Mouse (Mus musculus) MEL (cell line): ENCODE results near the gene Tex13b. TPM values are rescaled to one million over a fixed set of nuclear protein-coding genes. Genes with fewer than 3 reads are reported as not detected.
A peak's percentile ranks its signal among the peaks of the same experiment; 100 is the strongest.
"Not testable (repeated sequence)": the region's sequence is repeated elsewhere in the genome, so short reads cannot be mapped to it uniquely, and the experiment has no call there.

ENCODE experiments used
- DNase-seq: peaks from one replicate; pipeline ENCODE4 v3.0.0; 2011; ENCODE audit warnings: low read depth, low spot score
- H3K27ac ChIP-seq: 2 replicates; pipeline ENCODE4 v1.5.1; 2012; ENCODE audit warnings: low read depth, mild to moderate bottlenecking, control low read depth, low read length, moderate library complexity; ENCODE audit not compliant: control insufficient read depth
- H3K27me3 ChIP-seq, 2 experiments: fragments of 150-350 bp in 1 of 2; sonication (generic) in 1 of 2; 2 replicates each; pipeline ENCODE4 v1.6.1; 2012; ENCODE audit warnings: low read length in 2 of 2, mild to moderate bottlenecking in 2 of 2, improper control_type of control experiment in 1 of 2, moderate library complexity in 1 of 2; ENCODE audit not compliant: insufficient read depth in 2 of 2, control insufficient read depth in 1 of 2
- H3K36me3 ChIP-seq, 2 experiments: 2 replicates each; pipeline ENCODE4 v1.6.1; 2012 to 2014; ENCODE audit warnings: low read length in 2 of 2, improper control_type of control experiment in 1 of 2, inconsistent platforms in 1 of 2, mild to moderate bottlenecking in 1 of 2; ENCODE audit not compliant: insufficient read depth in 2 of 2, control insufficient read depth in 1 of 2
- H3K4me1 ChIP-seq, 2 experiments: fragments of 150-350 bp in 1 of 2; sonication (generic) in 1 of 2; 2 replicates each; pipeline ENCODE4 v1.6.1; 2012; ENCODE audit warnings: low read length in 2 of 2, improper control_type of control experiment in 1 of 2, mild to moderate bottlenecking in 1 of 2; ENCODE audit not compliant: insufficient read depth in 2 of 2, control insufficient read depth in 1 of 2
- H3K4me3 ChIP-seq, 2 experiments: fragments of 150-350 bp in 1 of 2; sonication (generic) in 1 of 2; 2 replicates each; pipeline ENCODE4 v1.5.1; 2012; ENCODE audit warnings: low read depth in 2 of 2, low read length in 2 of 2, mild to moderate bottlenecking in 2 of 2, moderate library complexity in 2 of 2, control low read depth in 1 of 2, improper control_type of control experiment in 1 of 2; ENCODE audit not compliant: control insufficient read depth in 1 of 2, insufficient read depth in 1 of 2
- H3K79me2 ChIP-seq: 2 replicates; pipeline ENCODE4 v1.6.1; 2012; ENCODE audit warnings: mild to moderate bottlenecking, low read length, moderate library complexity; ENCODE audit not compliant: control insufficient read depth, poor library complexity, insufficient read depth
- H3K9ac ChIP-seq: 2 replicates; pipeline ENCODE4 v1.6.1; 2012; ENCODE audit warnings: low read depth, mild to moderate bottlenecking, control low read depth, low read length, moderate library complexity; ENCODE audit not compliant: control insufficient read depth, poor library complexity, severe bottlenecking
- H3K9me3 ChIP-seq: fragments of 150-350 bp; sonication (generic); replicated peaks from 2 replicates; pipeline ENCODE4 v1.6.1; 2012; ENCODE audit warnings: mild to moderate bottlenecking, low read length, improper control_type of control experiment, moderate library complexity; ENCODE audit not compliant: insufficient read depth
- BHLHE40 ChIP-seq: IDR thresholded peaks from 2 replicates; pipeline ENCODE4 v1.6.1; 2012; ENCODE audit warnings: low read depth, mild to moderate bottlenecking, inconsistent platforms, low read length, improper control_type of control experiment, borderline replicate concordance
- CHD1 ChIP-seq: IDR thresholded peaks from 2 replicates; pipeline ENCODE4 v1.6.1; 2012; ENCODE audit warnings: low read depth, mild to moderate bottlenecking, inconsistent platforms, low read length, improper control_type of control experiment
- CTCF ChIP-seq, 3 experiments: IDR thresholded peaks in 2 of 3; conservative IDR thresholded peaks in 1 of 3; 2 replicates each; pipeline ENCODE4 v1.5.1; 2011 to 2012; ENCODE audit warnings: low read length in 3 of 3, low read depth in 2 of 3, mild to moderate bottlenecking in 2 of 3, improper control_type of control experiment in 1 of 3, inconsistent platforms in 1 of 3, mixed read lengths in 1 of 3, moderate library complexity in 1 of 3; ENCODE audit not compliant: control insufficient read depth in 1 of 3, insufficient read depth in 1 of 3, poor library complexity in 1 of 3, severe bottlenecking in 1 of 3
- E2F4 ChIP-seq: IDR thresholded peaks from 2 replicates; pipeline ENCODE4 v1.6.1; 2011; ENCODE audit warnings: low read depth, low read length, improper control_type of control experiment, borderline replicate concordance
- ELF1 ChIP-seq: IDR thresholded peaks from 2 replicates; pipeline ENCODE4 v1.6.1; 2014; ENCODE audit warnings: low read depth, mild to moderate bottlenecking, inconsistent platforms, low read length, improper control_type of control experiment, moderate library complexity
- EP300 ChIP-seq, 2 experiments: IDR thresholded peaks; 2 replicates each; pipeline ENCODE4 v1.6.1; 2011; ENCODE audit warnings: improper control_type of control experiment in 2 of 2, low read length in 2 of 2, low read depth in 1 of 2, mild to moderate bottlenecking in 1 of 2
- GATA1 ChIP-seq: IDR thresholded peaks from 2 replicates; pipeline ENCODE4 v1.6.1; 2011; ENCODE audit warnings: low read depth, low read length, improper control_type of control experiment
- JUND ChIP-seq: IDR thresholded peaks from 2 replicates; pipeline ENCODE4 v1.6.1; 2011; ENCODE audit warnings: low read depth, mild to moderate bottlenecking, improper control_type of control experiment, low read length
- MAFK ChIP-seq: IDR thresholded peaks from 2 replicates; pipeline ENCODE4 v1.6.1; 2011; ENCODE audit warnings: low read depth, mild to moderate bottlenecking, low read length, improper control_type of control experiment, borderline replicate concordance
- MAX ChIP-seq: IDR thresholded peaks from 2 replicates; pipeline ENCODE4 v1.6.1; 2011; ENCODE audit warnings: low read length, improper control_type of control experiment
- MXI1 ChIP-seq: IDR thresholded peaks from 2 replicates; pipeline ENCODE4 v1.6.1; 2011; ENCODE audit warnings: mild to moderate bottlenecking, low read depth, low read length, improper control_type of control experiment
- MYC ChIP-seq: IDR thresholded peaks from 2 replicates; pipeline ENCODE4 v1.6.1; 2011; ENCODE audit warnings: low read depth, mild to moderate bottlenecking, low read length, improper control_type of control experiment, moderate library complexity
- NELFE ChIP-seq: IDR thresholded peaks from 2 replicates; pipeline ENCODE4 v1.6.1; 2011; ENCODE audit warnings: low read depth, low read length, improper control_type of control experiment
- POLR2A ChIP-seq, 2 experiments: IDR thresholded peaks; 2 replicates each; pipeline ENCODE4 v1.6.1; 2011 to 2012; ENCODE audit warnings: low read length in 2 of 2, mild to moderate bottlenecking in 2 of 2, control low read depth in 1 of 2, improper control_type of control experiment in 1 of 2, low read depth in 1 of 2, moderate library complexity in 1 of 2; ENCODE audit not compliant: control insufficient read depth in 1 of 2, insufficient read depth in 1 of 2, poor library complexity in 1 of 2
- POLR2AphosphoS2 ChIP-seq: IDR thresholded peaks from 2 replicates; pipeline ENCODE4 v1.6.1; 2011; ENCODE audit warnings: low read length, improper control_type of control experiment
- POLR2AphosphoS5 ChIP-seq: IDR thresholded peaks from 2 replicates; pipeline ENCODE4 v1.6.1; 2012; ENCODE audit warnings: low read depth, borderline replicate concordance, mild to moderate bottlenecking, inconsistent platforms, low read length, moderate library complexity, mixed read lengths
- RAD21 ChIP-seq: IDR thresholded peaks from 2 replicates; pipeline ENCODE4 v1.6.1; 2011; ENCODE audit warnings: mild to moderate bottlenecking, low read depth, low read length, improper control_type of control experiment
- SIN3A ChIP-seq: IDR thresholded peaks from 2 replicates; pipeline ENCODE4 v1.6.1; 2012; ENCODE audit warnings: low read length, improper control_type of control experiment, inconsistent platforms
- SMC3 ChIP-seq: IDR thresholded peaks from 2 replicates; pipeline ENCODE4 v1.6.1; 2011; ENCODE audit warnings: low read depth, low read length, improper control_type of control experiment
- TAL1 ChIP-seq: IDR thresholded peaks from 2 replicates; pipeline ENCODE4 v1.6.1; 2012; ENCODE audit warnings: mild to moderate bottlenecking, inconsistent platforms, low read length, moderate library complexity, mixed read lengths
- TBP ChIP-seq: IDR thresholded peaks from 2 replicates; pipeline ENCODE4 v1.8.0; 2011; ENCODE audit warnings: low read depth, low read length, improper control_type of control experiment
- TCF12 ChIP-seq: IDR thresholded peaks from 2 replicates; pipeline ENCODE4 v1.6.1; 2014; ENCODE audit warnings: low read depth, mild to moderate bottlenecking, inconsistent platforms, low read length, improper control_type of control experiment, moderate library complexity
- USF1 ChIP-seq: IDR thresholded peaks from 2 replicates; pipeline ENCODE4 v1.6.1; 2014; ENCODE audit warnings: low read depth, mild to moderate bottlenecking, inconsistent platforms, low read length, improper control_type of control experiment, moderate library complexity
- ZC3H11A ChIP-seq: IDR thresholded peaks from 2 replicates; pipeline ENCODE4 v1.6.1; 2012; ENCODE audit warnings: low read depth, mild to moderate bottlenecking, inconsistent platforms, low read length, improper control_type of control experiment
- ZKSCAN1 ChIP-seq: IDR thresholded peaks from 2 replicates; pipeline ENCODE4 v1.6.1; 2012; ENCODE audit warnings: low read depth, mild to moderate bottlenecking, inconsistent platforms, low read length, improper control_type of control experiment, moderate library complexity
- ZMIZ1 ChIP-seq: IDR thresholded peaks from 2 replicates; pipeline ENCODE4 v1.6.1; 2012; ENCODE audit warnings: low read depth, mild to moderate bottlenecking, inconsistent platforms, low read length, improper control_type of control experiment, moderate library complexity
- ZNF384 ChIP-seq: IDR thresholded peaks from 2 replicates; pipeline ENCODE4 v1.6.1; 2012; ENCODE audit warnings: low read depth, mild to moderate bottlenecking, inconsistent platforms, low read length, improper control_type of control experiment
- polyA plus RNA-seq, 2 experiments: library from polyadenylated mRNA; stranded (reverse) in 1 of 2; unstranded in 1 of 2; fragments of >175 nt in 1 of 2; fragments of >200 nt in 1 of 2; gene quantifications; 2 replicates each; pipeline versions ENCODE4 v1.2.1 to v1.2.4; 2012; ENCODE audit warnings: low replicate concordance in 2 of 2, low read depth in 1 of 2; ENCODE audit not compliant: insufficient read length in 2 of 2, insufficient read depth in 1 of 2, missing spikeins in 1 of 2
- total RNA-seq: library from RNA; depleted of rRNA; stranded (reverse); fragments of 300-350 nt; gene quantifications from 2 replicates; pipeline ENCODE4 v1.2.3, GENCODE M21; 2012

The Tex13b gene
- total and polyA plus RNA-seq, 3 experiments = not detected

GRCm38 (mm10) chrX:140845401-140845800, 32.2 kb upstream of the Tex13b start:
- not testable (repeated sequence) for H3K36me3 ChIP-seq, H3K9ac ChIP-seq, H3K79me2 ChIP-seq, H3K27me3 ChIP-seq, H3K4me1 ChIP-seq, H3K27ac ChIP-seq, H3K4me3 ChIP-seq, H3K9me3 ChIP-seq
- peak; percentile 47 for DNase-seq
- peak; percentile 58 for TF ChIP-seq RAD21
- peak; percentile 52; the same call in 1 of the 2 replicates for TF ChIP-seq MYC
- TF ChIP-seq CTCF (IDR thresholded peaks at IDR 0.05 in 2 of 3, conservative IDR thresholded peaks at IDR 0.05 in 1 of 3; ENCODE audit: control insufficient read depth in 1 of 3, insufficient read depth in 1 of 3, low read depth in 2 of 3, low read length in 3 of 3, poor library complexity in 1 of 3, severe bottlenecking in 1 of 3) = peak; percentile 49 to 67 (median 54); a peak in 5 of 6 replicates
- peak; percentile 50 for TF ChIP-seq SMC3
- TF ChIP-seq ZC3H11A = peak; percentile 34
- peak; percentile 87 for TF ChIP-seq ZNF384

- no peaks in the 10 kb centered on the region for H3K4me1 ChIP-seq
- peaks cover 0 to 2% of the 10 kb centered on the region in 2 experiments; a peak in 1 of 4 replicates for H3K27me3 ChIP-seq
- H3K4me3 ChIP-seq = no peak overlapping the region
- no peaks in the 10 kb centered on the region for H3K9me3 ChIP-seq
- no peaks in the 10 kb centered on the region for H3K79me2 ChIP-seq
- TF ChIP-seq EP300 (IDR thresholded peaks at IDR 0.05; ENCODE audit: low read depth in 1 of 2, low read length in 2 of 2) (no peak), SMC3 (no peak), POLR2AphosphoS5 (no peak), TAL1 (no peak), POLR2AphosphoS2 (no peak), GATA1 (no peak), E2F4 (no peak), ZMIZ1 (no peak), NELFE (no peak), JUND (no peak), MXI1 (no peak)
- no peaks in the 10 kb centered on the region for H3K36me3 ChIP-seq
- DNase-seq = no peak
- no peak overlapping the region for H3K27ac ChIP-seq
- no peak overlapping the region for H3K9ac ChIP-seq
Measured at GRCm38 (mm10) chrX:140839887-140840286, 26.7 kb upstream of the Tex13b start.

- H3K27ac ChIP-seq = no peak overlapping the region
- no peaks in the 10 kb centered on the region for H3K4me1 ChIP-seq
- no peaks in the 10 kb centered on the region for H3K36me3 ChIP-seq
- H3K4me3 ChIP-seq = no peak overlapping the region
- no peak overlapping the region for H3K9ac ChIP-seq
- no peak for DNase-seq
- no peaks in the 10 kb centered on the region for H3K79me2 ChIP-seq
- peaks cover 0 to 4% of the 10 kb centered on the region in 2 experiments; a peak in 1 of 4 replicates for H3K27me3 ChIP-seq
- TF ChIP-seq POLR2AphosphoS2 (no peak), USF1 (no peak), E2F4 (no peak), BHLHE40 (no peak), GATA1 (no peak), TBP (no peak), ZKSCAN1 (no peak), ELF1 (no peak), SIN3A (no peak), TCF12 (no peak), POLR2A (IDR thresholded peaks at IDR 0.05; ENCODE audit: control insufficient read depth in 1 of 2, insufficient read depth in 1 of 2, low read depth in 1 of 2, low read length in 2 of 2, poor library complexity in 1 of 2) (no peak), MAX (no peak), CTCF (IDR thresholded peaks at IDR 0.05 in 2 of 3, conservative IDR thresholded peaks at IDR 0.05 in 1 of 3; ENCODE audit: control insufficient read depth in 1 of 3, insufficient read depth in 1 of 3, low read depth in 2 of 3, low read length in 3 of 3, poor library complexity in 1 of 3, severe bottlenecking in 1 of 3) (no peak), MAFK (no peak), SMC3 (no peak), CHD1 (no peak)
- H3K9me3 ChIP-seq = no peaks in the 10 kb centered on the region
Measured at GRCm38 (mm10) chrX:140838077-140838476, 24.8 kb upstream of the Tex13b start.
